Mouse (Mus musculus): ENCODE data around the gene Ccser2. TPM values are rescaled to one million over a fixed set of nuclear protein-coding genes. Genes with fewer than 3 reads are reported as not detected.
"Not testable (repeated sequence)": the region's sequence is repeated elsewhere in the genome, so short reads cannot be mapped to it uniquely, and the experiment has no call there.

Gene Ccser2
- polyA plus RNA-seq (2016; fragmentation: Nextera tagmentation; extraction: Ambion mirVana) = 29.4 and 38.8 TPM in 2 replicates

DNA sequence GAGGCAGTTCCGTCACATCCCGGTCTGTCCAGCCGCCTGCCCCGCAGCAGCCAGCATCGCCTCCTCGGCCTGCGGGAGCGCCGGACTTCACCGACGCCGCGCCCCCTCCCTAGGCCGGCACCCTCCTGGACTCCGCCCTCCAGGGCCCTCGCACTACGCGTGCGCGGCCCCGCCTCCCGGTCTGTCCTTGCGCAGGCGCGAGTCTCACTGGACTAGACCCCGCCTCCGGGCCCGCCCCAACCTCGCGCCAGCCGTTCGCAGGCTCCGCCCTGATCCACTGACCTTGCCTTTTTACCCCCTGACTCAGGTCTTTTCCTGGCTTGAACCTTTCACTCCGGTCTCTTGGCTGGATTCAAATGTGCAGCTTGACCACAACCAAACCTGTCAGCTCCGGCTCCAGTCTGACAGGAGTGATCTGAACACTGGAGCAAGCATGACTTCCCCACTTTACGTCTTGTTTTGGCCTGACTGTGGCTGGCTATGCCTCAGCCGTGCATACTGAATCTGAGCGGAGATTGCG lies at the start of gene Ccser2:
TSS of gene Ccser2 (minus strand) at position 150 of the 520 bp plus-strand sequence.
- H3K9me3 ChIP-seq = no peaks in the 10 kb centered on the region
- H3K36me3 ChIP-seq = no peaks in the 10 kb centered on the region
- no peaks in the 10 kb centered on the region for H3K27me3 ChIP-seq (ENCODE audit: insufficient read depth, poor library complexity, severe bottlenecking)
- H3K4me3 ChIP-seq = peak within 1 kb of the TSS; percentile 94
- peak; percentile 98 for DNase-seq (ENCODE audit: low spot score)
- WGBS = 3% methylated on average over 39 of the region's 39 CpGs
- peak within 1 kb of the TSS; percentile 95 for H3K27ac ChIP-seq
- H3K4me1 ChIP-seq = peaks cover 7% of the 10 kb centered on the region

DNA sequence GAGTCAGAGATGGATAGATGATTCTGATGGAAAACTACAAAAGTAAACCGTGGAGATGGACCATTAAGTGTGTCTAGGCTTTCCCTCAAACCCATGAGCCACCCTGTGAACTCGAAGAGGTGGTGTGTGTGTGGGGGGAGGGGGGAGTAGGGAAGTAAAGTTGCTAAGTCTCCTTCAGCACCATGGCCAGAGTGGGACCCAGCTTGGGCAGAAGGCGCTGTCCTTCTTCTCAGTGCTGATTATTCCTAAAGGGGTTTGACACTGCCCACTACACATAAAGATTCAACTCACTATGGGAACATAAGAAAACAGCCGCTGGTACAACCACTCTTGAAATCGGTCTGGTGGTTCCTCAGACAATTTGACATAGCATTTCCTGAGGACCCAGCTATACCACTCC lies 47.3 kb upstream of the Ccser2 start:
- 31% methylated on average over 5 of the region's 5 CpGs for WGBS
- DNase-seq (ENCODE audit: low spot score) = no peak

DNA sequence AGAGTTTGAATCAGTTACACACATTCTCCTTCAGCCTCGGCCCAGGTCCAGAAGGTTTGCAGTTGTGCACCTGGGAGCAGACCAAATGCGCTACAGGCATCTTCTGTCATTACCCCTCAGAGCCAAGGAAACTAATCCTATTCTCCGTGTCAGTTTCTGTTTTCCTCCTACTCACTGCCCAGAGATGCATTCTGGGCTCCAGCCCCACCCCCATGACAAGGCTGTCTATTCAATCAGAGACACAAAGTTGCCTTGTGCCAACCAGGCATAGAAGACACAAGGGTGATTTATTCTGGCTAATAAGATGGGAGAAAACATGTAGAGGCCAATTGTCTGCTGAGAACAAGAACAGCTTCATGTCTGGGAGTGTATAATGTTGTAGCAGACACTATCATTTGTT lies 45.1 kb upstream of the Ccser2 start:
- H3K27ac ChIP-seq = no peak overlapping the region
- no peaks in the 10 kb centered on the region for H3K27me3 ChIP-seq (ENCODE audit: insufficient read depth, poor library complexity, severe bottlenecking)
- no peaks in the 10 kb centered on the region for H3K36me3 ChIP-seq
- WGBS = 43% methylated on average over 3 of the region's 3 CpGs
- H3K4me1 ChIP-seq = no peaks in the 10 kb centered on the region
- no peak overlapping the region for H3K4me3 ChIP-seq
- H3K9me3 ChIP-seq = no peaks in the 10 kb centered on the region
- no peak for DNase-seq (ENCODE audit: low spot score)

More for the DNA sequence above, 47.3 kb upstream of the Ccser2 start:
- Histone ChIP-seq H3K27me3 (ENCODE audit: insufficient read depth, poor library complexity, severe bottlenecking) (no peaks in the 10 kb centered on the region), H3K4me1 (no peaks in the 10 kb centered on the region), H3K27ac (no peak overlapping the region), H3K9me3 (no peaks in the 10 kb centered on the region), H3K4me3 (no peak overlapping the region), H3K36me3 (no peaks in the 10 kb centered on the region)

DNA sequence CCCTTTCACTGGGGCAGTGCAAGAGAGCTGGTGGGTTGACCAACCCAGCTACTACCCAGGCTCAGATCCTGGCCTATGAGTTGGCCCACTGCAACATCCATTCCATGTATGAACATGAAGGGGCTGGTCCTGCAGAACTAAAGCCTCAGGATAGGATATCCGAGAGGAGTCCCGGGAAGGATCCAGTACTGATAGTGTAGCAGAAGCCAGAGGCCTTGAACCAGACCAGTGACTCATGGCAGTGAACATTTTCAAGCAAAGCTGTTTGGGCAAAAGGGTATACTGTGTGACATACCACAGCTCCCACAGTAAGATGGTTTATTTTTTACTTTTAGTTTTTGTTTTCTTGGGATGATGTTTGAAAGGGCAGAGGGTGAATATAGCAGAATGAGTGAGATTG lies 41.1 kb upstream of the Ccser2 start:
- Histone ChIP-seq H3K4me3 (no peak overlapping the region), H3K27ac (no peak overlapping the region), H3K36me3 (no peaks in the 10 kb centered on the region), H3K4me1 (no peaks in the 10 kb centered on the region), H3K27me3 (ENCODE audit: insufficient read depth, poor library complexity, severe bottlenecking) (no peaks in the 10 kb centered on the region), H3K9me3 (no peaks in the 10 kb centered on the region)
- WGBS = 86% methylated on average over 2 of the region's 2 CpGs
- no peak for DNase-seq (ENCODE audit: low spot score)

DNA sequence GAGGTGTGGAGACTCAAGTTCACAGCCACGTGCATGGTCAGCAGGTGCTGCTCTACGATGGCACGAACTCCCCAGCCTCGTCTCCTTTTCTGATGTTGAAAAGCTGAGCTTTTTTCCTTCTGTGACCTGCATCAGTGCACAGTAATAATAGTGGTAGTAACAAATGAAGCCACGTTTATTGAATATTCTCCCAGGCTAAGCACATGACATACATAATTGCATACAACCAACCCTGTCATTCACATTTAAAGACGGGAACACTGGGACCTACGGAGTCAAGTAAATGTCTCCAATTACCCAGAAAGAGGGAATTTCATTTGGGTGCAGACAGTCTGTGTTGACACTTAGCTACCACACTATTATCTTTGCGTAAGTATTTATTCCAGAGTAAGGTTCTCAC lies 37.9 kb upstream of the Ccser2 start:
- Histone ChIP-seq H3K27me3 (ENCODE audit: insufficient read depth, poor library complexity, severe bottlenecking) (no peaks in the 10 kb centered on the region), H3K9me3 (no peaks in the 10 kb centered on the region), H3K27ac (no peak overlapping the region), H3K4me1 (no peaks in the 10 kb centered on the region), H3K4me3 (no peak overlapping the region), H3K36me3 (no peaks in the 10 kb centered on the region)
- DNase-seq (ENCODE audit: low spot score) = no peak
- WGBS = 70% methylated on average over 8 of the region's 8 CpGs

DNA sequence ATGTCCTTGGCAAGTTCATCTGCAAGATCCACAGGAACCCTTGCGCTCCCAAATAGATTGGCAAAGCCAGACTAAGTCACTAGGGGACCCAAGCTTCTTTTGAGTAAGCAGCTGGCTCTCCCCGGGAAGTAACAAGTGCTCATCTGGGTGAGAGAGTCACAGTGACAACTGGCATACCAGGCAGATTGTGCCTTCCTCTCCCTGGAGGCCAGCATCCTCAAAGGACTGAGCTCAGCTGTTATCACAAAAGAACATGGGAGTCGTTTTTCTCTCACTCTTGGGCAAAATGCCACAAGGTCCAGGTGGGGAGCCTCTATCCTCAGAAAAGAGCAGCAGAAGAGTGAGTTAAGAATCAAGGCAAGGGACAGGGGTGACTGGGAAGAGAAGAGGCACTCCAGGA lies 37.3 kb upstream of the Ccser2 start:
- DNase-seq (ENCODE audit: low spot score) = no peak
- Histone ChIP-seq H3K27ac (no peak overlapping the region), H3K4me3 (no peak overlapping the region), H3K36me3 (no peaks in the 10 kb centered on the region), H3K9me3 (no peaks in the 10 kb centered on the region), H3K4me1 (no peaks in the 10 kb centered on the region), H3K27me3 (ENCODE audit: insufficient read depth, poor library complexity, severe bottlenecking) (no peaks in the 10 kb centered on the region)
- 17% methylated on average over 3 of the region's 3 CpGs for WGBS

DNA sequence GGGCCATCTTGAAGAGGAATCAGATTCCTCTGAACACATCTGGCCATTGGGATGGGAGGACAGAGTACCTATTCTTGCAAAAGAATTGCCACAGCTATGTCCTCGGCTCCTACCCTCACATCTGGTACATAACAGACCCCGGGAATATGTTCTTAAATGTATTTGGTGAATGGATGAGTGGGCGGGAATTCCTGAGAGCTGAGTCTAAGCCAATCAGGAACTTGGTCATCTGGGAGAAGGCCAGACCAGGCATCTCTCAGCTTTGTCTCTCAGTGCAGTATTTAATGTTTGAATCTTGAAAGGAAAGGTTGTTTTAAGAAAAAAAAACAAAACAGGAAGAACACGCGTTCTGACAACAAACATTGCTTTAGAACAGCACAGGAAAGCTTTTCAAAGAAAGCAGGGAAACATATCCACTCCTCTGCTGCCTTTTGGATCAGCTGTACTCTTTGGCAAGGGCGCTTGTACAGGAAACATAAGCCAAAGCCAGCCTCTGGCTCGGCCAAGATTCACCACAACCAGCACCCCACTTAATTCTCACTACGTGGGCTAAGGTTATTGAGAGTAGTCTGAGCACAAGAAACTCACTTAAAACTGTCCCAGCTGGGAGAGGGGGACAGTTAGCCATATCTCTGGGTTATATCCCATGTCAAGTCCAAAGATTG lies 35.0 kb upstream of the Ccser2 start:
- Histone ChIP-seq H3K36me3 (no peaks in the 10 kb centered on the region), H3K9me3 (no peaks in the 10 kb centered on the region), H3K27me3 (ENCODE audit: insufficient read depth, poor library complexity, severe bottlenecking) (no peaks in the 10 kb centered on the region), H3K4me1 (no peaks in the 10 kb centered on the region), H3K27ac (no peak overlapping the region), H3K4me3 (no peak overlapping the region)
- no peak for DNase-seq (ENCODE audit: low spot score)
- WGBS = 76% methylated on average over 8 of the region's 8 CpGs

DNA sequence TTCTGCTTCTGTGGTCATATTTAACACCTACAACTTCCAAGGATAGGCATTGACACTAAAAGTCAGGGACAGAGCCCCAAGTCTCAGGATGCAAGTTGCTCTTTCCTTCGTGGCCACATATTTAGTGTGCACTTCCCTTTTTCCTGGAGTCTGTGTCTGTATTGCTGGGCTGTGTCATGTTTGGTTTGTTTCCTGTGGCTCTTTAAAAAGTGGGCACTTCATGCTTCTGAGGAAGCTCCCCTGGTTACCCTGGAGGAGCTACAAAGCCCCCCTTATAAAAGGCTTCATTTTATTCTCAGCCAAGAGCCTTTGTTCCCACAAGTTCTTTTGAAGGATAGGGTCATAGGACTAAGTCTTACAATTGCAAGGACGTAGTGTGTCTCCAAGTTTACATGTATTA lies 34.3 kb upstream of the Ccser2 start:
- H3K27ac ChIP-seq = no peak overlapping the region
- 76% methylated on average over 2 of the region's 2 CpGs for WGBS
- no peak overlapping the region for H3K4me3 ChIP-seq
- H3K9me3 ChIP-seq = no peaks in the 10 kb centered on the region
- H3K36me3 ChIP-seq = no peaks in the 10 kb centered on the region
- no peak for DNase-seq (ENCODE audit: low spot score)
- H3K27me3 ChIP-seq (ENCODE audit: insufficient read depth, poor library complexity, severe bottlenecking) = no peaks in the 10 kb centered on the region
- no peaks in the 10 kb centered on the region for H3K4me1 ChIP-seq

DNA sequence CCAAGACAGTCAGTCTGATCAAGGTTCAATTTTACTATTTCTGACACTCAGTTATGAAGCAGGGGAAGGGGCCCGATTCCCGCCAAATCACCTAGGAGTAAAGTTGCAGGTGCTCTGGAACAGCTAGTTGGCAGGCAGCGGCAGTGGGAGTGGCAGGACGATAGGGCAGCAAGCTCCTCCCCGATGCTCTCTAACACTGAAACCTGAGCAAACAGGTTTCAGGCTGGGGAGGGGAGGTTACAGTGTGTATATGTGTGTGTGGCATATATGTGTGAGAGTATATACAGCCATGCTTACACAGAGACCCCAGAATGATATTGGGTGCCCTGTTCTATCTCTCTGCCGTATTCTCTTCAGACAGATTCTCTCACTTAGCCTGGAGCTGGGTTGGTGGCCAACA lies 32.2 kb upstream of the Ccser2 start:
- not testable (repeated sequence) for H3K27ac ChIP-seq; H3K4me3 ChIP-seq; H3K36me3 ChIP-seq; H3K9me3 ChIP-seq; H3K4me1 ChIP-seq; DNase-seq (ENCODE audit: low spot score); H3K27me3 ChIP-seq (ENCODE audit: insufficient read depth, poor library complexity, severe bottlenecking)
- 66% methylated on average over 6 of the region's 6 CpGs for WGBS

DNA sequence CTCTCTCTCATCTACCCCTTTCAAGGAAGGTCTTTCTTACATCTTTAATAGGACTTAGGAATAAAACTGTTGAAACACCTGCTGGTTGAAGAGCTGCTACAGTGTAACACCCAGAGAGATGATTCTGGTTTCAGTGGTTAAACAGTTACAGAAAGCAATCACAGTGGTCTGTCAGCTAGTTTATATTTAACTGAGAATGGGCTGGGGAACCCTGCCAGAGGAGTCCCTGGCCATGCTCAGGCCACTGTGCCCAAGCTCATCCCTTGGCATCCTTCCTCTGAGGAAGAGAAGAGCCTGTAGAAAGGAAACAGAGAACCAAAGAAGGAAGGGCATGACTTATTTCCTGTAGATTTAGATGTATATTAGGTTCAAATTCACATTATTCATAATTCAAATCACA lies 21.2 kb upstream of the Ccser2 start:
- no peaks in the 10 kb centered on the region for H3K27me3 ChIP-seq (ENCODE audit: insufficient read depth, poor library complexity, severe bottlenecking)
- no peak overlapping the region for H3K4me3 ChIP-seq
- DNase-seq (ENCODE audit: low spot score) = no peak
- no peaks in the 10 kb centered on the region for H3K36me3 ChIP-seq
- no peaks in the 10 kb centered on the region for H3K9me3 ChIP-seq
- H3K4me1 ChIP-seq = no peaks in the 10 kb centered on the region
- H3K27ac ChIP-seq = no peak overlapping the region

DNA sequence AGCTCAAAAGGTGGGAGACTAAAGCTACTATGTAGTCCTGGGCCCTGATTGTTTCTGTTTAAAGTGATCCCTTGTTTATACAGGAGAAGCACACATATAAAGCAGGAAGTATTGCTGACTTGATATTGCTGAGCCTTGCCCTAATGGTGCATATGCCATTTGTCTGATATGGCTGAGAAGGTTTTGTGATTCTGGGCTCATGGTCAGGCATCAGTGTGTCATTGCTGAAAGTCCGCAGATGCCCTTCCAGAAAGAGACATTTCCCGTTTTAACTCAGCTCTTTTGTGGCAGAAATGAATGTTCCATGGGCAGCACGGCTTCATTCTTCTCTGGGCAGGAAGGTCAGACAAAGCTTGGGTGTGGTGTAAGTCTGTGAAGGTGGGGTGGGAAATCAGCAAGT lies 17.1 kb upstream of the Ccser2 start:
- WGBS = 72% methylated on average over 3 of the region's 3 CpGs

DNA sequence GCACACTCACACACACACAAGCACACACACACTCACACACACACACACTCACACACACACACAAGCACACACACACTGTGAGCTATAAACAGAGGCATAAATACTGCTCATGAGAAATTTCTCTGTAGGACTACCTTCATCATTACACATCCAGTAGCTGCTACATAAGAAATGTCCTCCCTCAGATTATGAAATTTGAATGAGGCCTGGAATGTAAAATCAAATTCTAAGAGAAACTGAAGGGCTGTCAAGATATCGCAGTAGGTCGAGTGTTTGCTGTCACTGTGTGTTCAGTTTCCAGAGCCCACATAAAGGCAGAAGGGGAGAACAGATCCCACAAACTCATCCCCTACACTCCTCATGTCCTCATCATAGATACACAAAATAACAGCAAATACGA lies 6.4 kb upstream of the Ccser2 start:
- WGBS = 82% methylated on average over 3 of the region's 3 CpGs
- no peaks in the 10 kb centered on the region for H3K36me3 ChIP-seq

More for the DNA sequence above, 17.1 kb upstream of the Ccser2 start:
- Histone ChIP-seq H3K4me1 (no peaks in the 10 kb centered on the region), H3K27me3 (ENCODE audit: insufficient read depth, poor library complexity, severe bottlenecking) (no peaks in the 10 kb centered on the region), H3K27ac (no peak overlapping the region), H3K4me3 (no peak overlapping the region), H3K36me3 (no peaks in the 10 kb centered on the region), H3K9me3 (no peaks in the 10 kb centered on the region)
- no peak for DNase-seq (ENCODE audit: low spot score)

DNA sequence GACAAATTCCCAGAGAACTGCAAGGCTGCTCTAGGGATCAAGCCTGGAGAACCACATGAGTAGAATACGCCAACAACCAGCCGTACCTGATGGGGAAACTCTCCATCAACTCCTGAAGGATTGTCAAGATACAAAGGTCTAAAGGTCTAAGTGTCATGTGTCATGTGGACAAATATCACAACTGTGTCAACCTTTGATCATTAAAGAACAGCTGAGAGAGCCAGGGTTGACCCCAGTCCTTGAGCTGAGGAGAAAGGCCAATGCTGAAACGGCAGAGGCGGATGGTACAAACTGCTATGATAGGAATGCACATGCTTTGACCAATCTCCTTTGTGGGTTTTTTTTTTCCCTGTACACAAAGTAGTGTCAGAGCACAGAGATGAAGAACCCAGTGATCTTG lies 2.6 kb upstream of the Ccser2 start:
- WGBS = 76% methylated on average over 4 of the region's 4 CpGs
- no peak overlapping the region for H3K27ac ChIP-seq
- no peaks in the 10 kb centered on the region for H3K36me3 ChIP-seq
- no peak for DNase-seq (ENCODE audit: low spot score)
- no peaks in the 10 kb centered on the region for H3K9me3 ChIP-seq
- H3K4me3 ChIP-seq = no peak overlapping the region
- peaks cover 7% of the 10 kb centered on the region for H3K4me1 ChIP-seq
- H3K27me3 ChIP-seq (ENCODE audit: insufficient read depth, poor library complexity, severe bottlenecking) = no peaks in the 10 kb centered on the region

More for the DNA sequence above, 6.4 kb upstream of the Ccser2 start:
- no peak overlapping the region for H3K27ac ChIP-seq
- no peak overlapping the region for H3K4me3 ChIP-seq
- no peaks in the 10 kb centered on the region for H3K27me3 ChIP-seq (ENCODE audit: insufficient read depth, poor library complexity, severe bottlenecking)
- H3K4me1 ChIP-seq = no peaks in the 10 kb centered on the region
- H3K9me3 ChIP-seq = no peaks in the 10 kb centered on the region
- no peak for DNase-seq (ENCODE audit: low spot score)

DNA sequence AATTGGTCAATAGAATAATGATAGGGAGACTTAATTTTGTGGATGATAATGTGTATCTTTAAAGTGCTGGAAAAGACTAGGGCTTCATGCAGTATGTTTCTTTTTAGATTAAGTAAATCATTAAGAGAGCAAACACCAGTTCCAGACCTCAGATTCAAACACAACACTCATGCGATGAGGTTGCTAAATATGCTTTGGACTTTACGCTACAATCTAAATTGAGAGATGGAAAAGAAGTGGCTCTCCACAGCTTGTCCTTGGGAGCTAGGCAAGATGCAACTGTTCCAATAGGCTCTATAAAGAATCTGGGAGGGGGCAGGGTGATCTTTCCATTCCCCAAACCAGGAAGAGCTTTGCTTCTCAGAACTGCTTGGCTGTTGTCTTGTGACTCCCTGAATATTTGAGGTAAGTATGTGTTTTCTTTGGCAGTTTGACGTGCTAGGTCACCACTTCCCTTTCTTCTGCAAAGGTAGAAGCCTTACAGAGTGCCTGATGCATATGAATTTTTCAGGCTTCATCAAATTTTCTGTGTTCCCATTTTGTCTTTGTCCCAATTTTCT lies 1.4 kb upstream of the Ccser2 start:
- no peak for DNase-seq (ENCODE audit: low spot score)
- peaks cover 7% of the 10 kb centered on the region for H3K4me1 ChIP-seq
- H3K27ac ChIP-seq = no peak overlapping the region
- H3K27me3 ChIP-seq (ENCODE audit: insufficient read depth, poor library complexity, severe bottlenecking) = no peaks in the 10 kb centered on the region
- H3K36me3 ChIP-seq = no peaks in the 10 kb centered on the region
- H3K4me3 ChIP-seq = no peak overlapping the region
- no peaks in the 10 kb centered on the region for H3K9me3 ChIP-seq
- WGBS = 87% methylated on average over 3 of the region's 3 CpGs
